Mouse (Mus musculus): ENCODE measurements around the gene Pick1.

Gene Pick1

GRCm38 (mm10) chr15:79270317-79271123 lies 41.5 kb downstream of the Pick1 start:
- peak; percentile 74 for DNase-seq (ENCODE audit: low read depth, low spot score)

- DNase-seq (ENCODE audit: low read depth, low spot score) = peak; percentile 62
Observed at GRCm38 (mm10) chr15:79271124-79271746, 42.3 kb downstream of the Pick1 start.

- DNase-seq (ENCODE audit: low read depth, low spot score) = no peak
Observed at GRCm38 (mm10) chr15:79273020-79273419, 44.0 kb downstream of the Pick1 start.

DNA sequence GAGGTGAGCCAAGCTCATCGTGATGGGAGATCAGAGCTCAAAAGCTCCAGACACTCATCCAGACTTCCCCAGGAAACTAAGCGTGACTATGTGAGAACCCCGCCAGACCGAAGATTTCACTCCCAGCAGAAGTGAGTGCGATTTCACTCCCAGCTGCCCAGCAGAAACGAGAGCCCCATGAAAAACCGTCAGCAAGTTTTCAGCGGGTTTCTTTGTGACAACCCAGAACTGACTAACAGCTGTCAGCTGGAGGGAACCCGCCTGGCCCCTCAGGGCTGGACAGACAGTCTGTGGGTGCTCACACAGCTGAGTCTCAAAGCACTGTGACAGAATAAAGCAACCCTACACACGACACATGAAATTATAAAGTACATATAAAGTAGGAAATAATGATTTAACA lies 48.8 kb downstream of the Pick1 start:
- DNase-seq (ENCODE audit: low read depth, low spot score) = peak; percentile 11

DNA sequence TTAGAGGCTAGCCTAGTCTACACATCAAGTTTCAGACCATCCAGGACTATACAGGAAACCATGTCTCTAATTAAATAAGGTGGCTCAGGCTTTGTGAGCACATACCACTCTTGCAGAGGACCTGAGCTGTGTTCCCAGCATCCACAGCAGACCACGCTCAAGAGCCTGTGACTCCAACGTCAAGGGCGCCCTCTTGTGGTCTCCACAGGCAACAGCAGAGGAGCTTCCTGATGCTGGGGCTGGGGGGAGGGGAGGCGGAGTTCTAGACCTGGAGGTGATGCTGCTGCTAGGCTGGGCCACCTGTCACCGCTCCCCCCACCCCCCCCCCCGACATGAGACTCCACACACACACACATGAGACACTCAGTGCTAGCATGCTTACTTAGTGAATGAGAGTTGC lies 51.2 kb downstream of the Pick1 start:
- peak; percentile 7 for DNase-seq (ENCODE audit: low read depth, low spot score)

DNA sequence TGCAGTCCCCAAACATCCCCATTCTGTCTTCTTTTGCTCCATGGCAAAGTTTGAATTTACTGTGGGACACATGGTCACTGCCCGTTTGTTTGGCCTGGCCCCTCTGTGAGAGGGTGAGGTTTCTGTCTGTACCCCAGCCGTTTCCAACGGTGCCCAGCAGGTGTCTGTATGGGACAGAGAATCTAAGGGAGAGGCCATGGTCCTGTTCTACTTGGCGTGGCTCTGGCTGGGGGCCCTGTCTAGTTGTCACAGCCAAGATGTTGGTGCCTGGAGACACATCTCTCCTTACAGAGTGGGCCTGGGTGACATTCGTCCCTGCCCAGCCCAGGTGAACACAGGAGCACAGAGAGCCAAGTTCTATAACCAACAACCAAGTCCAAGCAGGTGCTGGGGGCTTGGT lies 51.9 kb downstream of the Pick1 start:
- no peak for DNase-seq (ENCODE audit: low read depth, low spot score)

DNA sequence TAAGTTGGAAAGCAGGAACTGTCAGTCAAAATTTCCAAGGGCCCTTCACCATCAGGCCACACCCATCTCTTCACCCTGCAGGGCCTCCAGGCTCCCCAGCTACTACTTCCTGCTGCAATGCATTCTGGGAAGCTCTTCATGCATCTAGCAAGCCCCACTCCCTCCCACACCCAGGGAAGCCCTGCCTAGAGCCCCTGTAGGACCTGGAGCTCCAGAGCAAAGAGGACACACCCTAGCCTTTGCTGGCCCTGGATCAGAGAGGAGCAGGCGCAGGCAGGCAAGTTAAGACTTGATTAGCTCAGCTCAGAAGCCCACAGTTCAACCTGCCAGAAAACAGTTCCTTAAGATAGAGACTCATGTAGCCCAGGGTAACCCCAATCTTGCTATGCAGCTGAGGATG lies 52.4 kb downstream of the Pick1 start:
- DNase-seq (ENCODE audit: low read depth, low spot score) = no peak

DNA sequence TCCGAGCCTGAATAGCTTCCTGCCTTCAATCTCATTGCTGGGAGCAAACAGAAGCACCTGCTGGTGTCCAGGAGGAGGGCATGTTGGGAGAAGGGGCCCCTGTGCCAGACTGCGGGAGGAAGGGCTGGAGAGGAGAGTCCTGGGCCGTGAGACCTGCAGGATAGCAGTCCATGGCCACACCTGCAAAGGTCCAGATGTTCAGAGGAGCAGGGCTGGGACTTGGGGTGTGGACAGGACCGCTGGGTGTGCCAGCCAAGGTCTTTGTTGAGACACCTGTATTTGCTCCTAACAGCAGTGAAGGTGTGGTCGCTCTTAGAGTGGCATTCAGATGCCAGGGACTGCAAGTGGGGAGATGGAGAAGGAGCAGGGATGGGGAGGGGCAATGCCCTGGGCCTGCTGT lies 53.5 kb downstream of the Pick1 start:
- DNase-seq (ENCODE audit: low read depth, low spot score) = no peak

GRCm38 (mm10) chr15:79283371-79283770 lies 54.4 kb downstream of the Pick1 start:
- DNase-seq (ENCODE audit: low read depth, low spot score) = no peak

DNA sequence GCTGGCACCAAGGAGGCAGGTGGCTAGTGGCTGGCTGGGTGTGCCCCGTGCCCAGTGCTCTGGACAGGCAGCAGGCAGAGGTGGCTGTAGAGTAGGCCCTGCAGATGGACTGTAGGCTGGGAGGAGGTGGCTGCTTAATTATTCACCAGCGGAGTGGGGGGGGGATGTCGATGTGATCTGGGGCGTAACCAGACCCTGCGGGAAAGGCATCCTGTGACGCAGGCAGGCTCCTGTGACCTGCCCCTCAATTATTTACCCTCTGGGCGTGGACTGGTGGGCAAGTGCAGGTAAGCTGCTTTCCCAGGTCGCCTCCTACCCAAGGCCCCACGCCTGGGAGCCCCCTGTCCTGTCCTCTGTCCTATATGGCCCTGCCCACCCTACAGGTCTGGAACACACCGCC lies 56.4 kb downstream of the Pick1 start, which contains the start of gene Baiap2l2:
Baiap2l2 (minus strand) TSS at position 139 of the 400 bp plus-strand sequence.
- DNase-seq (ENCODE audit: low read depth, low spot score) = no peak

- no peak for DNase-seq (ENCODE audit: low read depth, low spot score)
Observed at GRCm38 (mm10) chr15:79286141-79286540, 57.2 kb downstream of the Pick1 start.

DNA sequence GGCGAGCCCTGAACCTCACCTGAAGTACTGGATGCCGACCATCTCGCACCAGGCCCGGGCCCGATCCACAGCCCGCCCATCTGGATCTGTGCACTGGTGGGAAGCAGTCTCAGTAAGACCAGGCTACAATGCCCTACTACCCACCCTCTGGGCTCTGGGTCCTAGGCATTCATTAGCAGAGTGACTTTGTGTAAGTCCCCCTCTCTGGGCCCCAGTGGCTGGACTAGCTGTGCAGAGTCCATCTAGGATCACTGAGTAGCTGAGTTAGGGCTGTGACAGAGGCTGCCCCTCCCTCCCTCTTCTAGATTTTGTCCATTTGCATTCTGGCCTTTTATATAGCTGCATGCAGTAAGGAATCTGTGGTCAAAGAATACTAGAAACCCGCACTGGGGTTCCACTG lies 58.1 kb downstream of the Pick1 start:
- DNase-seq (ENCODE audit: low read depth, low spot score) = no peak

DNA sequence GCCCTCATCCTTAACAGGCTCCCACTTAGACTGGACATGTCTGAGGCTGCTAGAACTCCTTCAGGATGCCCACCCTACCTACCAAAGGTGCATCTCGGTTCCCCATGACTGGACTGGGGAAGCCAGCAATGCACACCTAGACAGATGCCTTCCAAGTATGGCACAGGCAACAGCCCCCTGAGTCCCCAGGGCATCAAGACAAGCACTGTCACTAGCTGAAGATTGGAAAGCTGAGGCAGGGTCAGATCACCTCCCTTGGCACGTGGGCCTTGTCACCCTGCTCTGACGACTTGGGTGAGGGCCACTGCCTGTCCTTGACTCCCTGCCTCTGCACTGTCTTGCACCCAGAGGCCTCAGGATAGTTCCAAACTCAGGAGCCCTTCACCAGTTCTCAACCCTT lies 59.4 kb downstream of the Pick1 start:
- DNase-seq (ENCODE audit: low read depth, low spot score) = no peak

DNA sequence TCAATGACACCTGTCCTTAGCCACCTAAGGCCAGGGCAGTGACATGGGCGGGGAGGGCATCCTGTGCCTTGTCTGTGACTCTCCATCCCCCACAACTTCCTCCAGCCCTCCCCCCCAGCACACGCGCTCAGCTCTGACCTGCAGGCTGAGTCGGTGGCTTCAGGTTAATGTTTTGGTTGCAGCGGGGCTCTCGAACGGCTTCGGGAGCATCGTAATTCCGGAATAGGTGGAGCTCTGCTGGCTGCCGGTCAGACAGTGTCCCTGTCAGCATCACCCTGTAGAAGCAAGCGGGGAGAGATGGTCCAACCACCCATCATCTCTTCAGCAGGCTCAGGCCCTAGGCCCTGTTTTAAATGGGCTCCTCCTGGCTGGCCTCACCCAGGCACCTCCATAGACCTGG lies 60.5 kb downstream of the Pick1 start:
- no peak for DNase-seq (ENCODE audit: low read depth, low spot score)

DNA sequence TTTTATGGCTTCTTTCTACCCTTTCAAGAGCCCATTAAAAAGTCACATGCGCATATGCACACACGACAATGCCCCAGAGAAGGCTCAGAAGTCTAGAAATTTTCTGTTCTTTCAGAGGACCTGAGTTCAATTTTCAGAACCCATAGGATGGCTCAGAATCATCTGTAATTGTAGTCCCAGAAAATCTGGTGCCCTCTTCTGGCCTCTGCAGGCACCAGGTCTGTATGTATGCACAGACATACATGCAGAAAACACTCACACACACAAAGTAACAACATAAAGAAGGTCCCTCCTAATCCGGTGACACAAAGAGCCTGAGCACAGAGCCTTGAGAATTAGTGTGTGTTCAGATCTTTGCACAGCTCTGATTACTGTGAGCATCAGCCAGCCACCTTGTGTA lies 61.4 kb downstream of the Pick1 start:
- peak; percentile 17 for DNase-seq (ENCODE audit: low read depth, low spot score)

DNA sequence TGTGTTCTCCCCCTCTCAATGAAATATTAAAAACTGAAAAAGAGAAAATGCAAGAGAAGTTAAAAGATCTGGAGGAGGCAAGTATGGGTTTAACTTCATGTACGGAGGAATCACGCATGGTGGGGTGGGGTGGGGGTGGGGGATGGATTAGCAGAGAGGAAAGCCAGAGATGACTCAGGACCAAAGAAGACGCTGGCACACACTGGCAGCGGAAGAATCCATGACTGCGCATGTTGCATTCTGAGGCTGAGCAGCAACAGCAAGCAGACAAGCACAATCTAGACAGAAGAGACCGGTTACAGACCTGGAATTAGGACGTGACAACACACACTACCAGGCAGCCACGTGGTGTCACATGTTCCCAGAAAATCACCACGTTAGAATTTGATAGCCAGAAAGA lies 63.8 kb downstream of the Pick1 start:
- peak; percentile 64 for DNase-seq (ENCODE audit: low read depth, low spot score)

DNA sequence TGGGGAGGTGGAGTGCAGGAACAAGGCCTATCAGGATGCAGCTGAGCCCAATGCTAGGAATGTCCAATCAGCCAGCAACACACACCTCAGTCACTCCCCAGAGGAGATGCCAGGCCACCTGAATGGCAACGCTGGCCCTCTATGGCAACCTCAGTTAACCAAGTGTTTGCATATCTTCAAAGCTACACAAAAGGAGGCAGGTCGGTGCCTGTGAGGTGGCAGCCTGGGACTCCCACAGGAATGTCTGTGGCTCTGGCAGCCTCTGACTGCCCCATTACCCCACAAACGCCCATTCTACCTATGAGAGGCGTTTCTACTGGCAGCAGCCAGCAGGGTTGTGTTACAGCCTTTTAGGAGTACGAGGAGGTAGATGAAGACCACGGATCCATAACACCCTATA lies 69.6 kb downstream of the Pick1 start:
- no peak for DNase-seq (ENCODE audit: low read depth, low spot score)
